In genomic region chr8:84928456-84929306, GRCm38 (mm10) we compare ENCODE assay signal across 8 mouse cellular contexts. TPM values are rescaled to one million over a fixed set of nuclear protein-coding genes. Genes with fewer than 3 reads are reported as not detected.
DNase-seq lines count a peak whose midpoint lies in the region; ATAC-seq lines count a peak whose summit lies in the region.

No protein-coding gene starts in this region.

- H3K27me3 ChIP-seq in forebrain, embryonic 11.5 days (ENCODE audit: control insufficient read depth, insufficient read depth, low read length): peaks cover 7% of the 10 kb centered on the region

- H3K27ac ChIP-seq in forebrain, embryonic 11.5 days (ENCODE audit: low read depth, low read length): no peak overlapping the region; the same call in 1 of the 2 replicates

- H3K4me3 ChIP-seq in forebrain, embryonic 11.5 days (ENCODE audit: low read depth, low read length): peak overlapping the region; percentile 39

- peak overlapping the region; percentile 52 for H3K9ac ChIP-seq in forebrain, embryonic 11.5 days (ENCODE audit: low read length)

- DNase-seq in adrenal gland, adult 18-20 months (ENCODE audit: low spot score in 2 of 2): peak; percentile 67 to 70
- DNase-seq in adrenal gland, adult 8-10 months: no peak
- peak; percentile 88 for DNase-seq in brain, adult 2 months (ENCODE audit: low read depth, low spot score)
- DNase-seq in forebrain, embryonic 11.5 days (ENCODE audit: low spot score): peak; percentile 90
- peak; percentile 78 to 85 for DNase-seq in layer of hippocampus, postnatal 10 days (ENCODE audit: low spot score in 2 of 2)
- DNase-seq in lung, postnatal 36 days: peak; percentile 80
- peak; percentile 62 for DNase-seq in right cerebral cortex, postnatal 25 days

- H3K36me3 ChIP-seq in forebrain, embryonic 11.5 days (ENCODE audit: control insufficient read depth, insufficient read depth, low read length): no peaks in the 10 kb centered on the region; the same call in 1 of the 2 replicates

- H3K4me2 ChIP-seq in forebrain, embryonic 11.5 days (ENCODE audit: low read depth, low read length, severe bottlenecking): peak overlapping the region; percentile 70

- no peaks in the 10 kb centered on the region for H3K9me3 ChIP-seq in forebrain, embryonic 11.5 days (ENCODE audit: control insufficient read depth, low read length)

- ATAC-seq in forebrain, embryonic 11.5 days (replicated peaks; ENCODE audit: low FRiP score): peak; percentile 88
- peak; percentile 69 to 77; a peak in 3 of 4 replicates for ATAC-seq in hematopoietic stem cell, adult 5-6 weeks (replicated peaks in 1 of 2; ENCODE audit: insufficient read depth in 1 of 2, low FRiP score in 2 of 2, low TSS enrichment in 1 of 2, low read depth in 1 of 2, poor library complexity in 2 of 2, severe bottlenecking in 2 of 2)

- 2% methylated on average over 46 of the region's 52 CpGs for WGBS in forebrain, embryonic 11.5 days

- peaks cover 3% of the 10 kb centered on the region; the same call in 1 of the 2 replicates for H3K4me1 ChIP-seq in forebrain, embryonic 11.5 days (replicated peaks; ENCODE audit: control insufficient read depth, insufficient read depth, low read length)

RNA-seq across cellular contexts. Expression of gene Mast1, which starts 8.5 kb away (rescaled TPM):
- total RNA-seq in adrenal gland, adult 18-20 months (2021): 1 to 10 TPM; 2.1 to 3.1 TPM
- 1 to 10 TPM; 2.1 to 9.2 (median 5.9) TPM for total RNA-seq in adrenal gland, adult 8-10 months (2022)
- 14.2 and 15.9 TPM in 2 replicates for polyA plus RNA-seq in forebrain, embryonic 11.5 days (2014; fragmentation: Nextera tagmentation; extraction: Ambion mirVana)
- total RNA-seq in hematopoietic stem cell, adult 5-6 weeks (2017): 0.10 TPM in 1 of 2 replicates, not detected in the other
- total RNA-seq in layer of hippocampus, postnatal 10 days (2021): 100 to 1,000 TPM; 162 to 169 TPM

RNA-seq across cellular contexts. Expression of gene Rtbdn, which starts 18.1 kb away (rescaled TPM):
- total RNA-seq in adrenal gland, adult 18-20 months (2021): under 1 TPM in 1 of 2 experiments, not detected in 1; 0.16 TPM
- under 1 TPM in 2 of 4 experiments, not detected in 2; 0.28 to 0.40 TPM for total RNA-seq in adrenal gland, adult 8-10 months (2022)
- 0.19 and 0.36 TPM in 2 replicates for polyA plus RNA-seq in forebrain, embryonic 11.5 days (2014; fragmentation: Nextera tagmentation; extraction: Ambion mirVana)
- not detected in 2 replicates for total RNA-seq in hematopoietic stem cell, adult 5-6 weeks (2017)
- total RNA-seq in layer of hippocampus, postnatal 10 days (2021): 1 to 10 TPM; 3.1 to 3.6 TPM

RNA-seq across cellular contexts. Expression of gene Dnase2a, which starts 20.3 kb away (rescaled TPM):
- total RNA-seq in adrenal gland, adult 18-20 months (2021): 10 to 100 TPM; 11.2 to 12.5 TPM
- 10 to 100 TPM; 12.5 to 28.7 (median 22.2) TPM for total RNA-seq in adrenal gland, adult 8-10 months (2022)
- 7.2 and 9.5 TPM in 2 replicates for polyA plus RNA-seq in forebrain, embryonic 11.5 days (2014; fragmentation: Nextera tagmentation; extraction: Ambion mirVana)
- 27.8 and 50.0 TPM in 2 replicates for total RNA-seq in hematopoietic stem cell, adult 5-6 weeks (2017)
- total RNA-seq in layer of hippocampus, postnatal 10 days (2021): 1 to 10 TPM; 4.2 to 5.2 TPM

RNA-seq across cellular contexts. Expression of gene Klf1, which starts 27.0 kb away (rescaled TPM):
- not detected for total RNA-seq in adrenal gland, adult 18-20 months (2021)
- under 1 TPM in 2 of 4 experiments, not detected in 2; 0.22 to 0.24 TPM for total RNA-seq in adrenal gland, adult 8-10 months (2022)
- 14.2 and 17.5 TPM in 2 replicates for polyA plus RNA-seq in forebrain, embryonic 11.5 days (2014; fragmentation: Nextera tagmentation; extraction: Ambion mirVana)
- total RNA-seq in hematopoietic stem cell, adult 5-6 weeks (2017): 4.1 and 30.6 TPM in 2 replicates
- total RNA-seq in layer of hippocampus, postnatal 10 days (2021): not detected

RNA-seq across cellular contexts. Expression of gene Gcdh, which starts 35.0 kb away (rescaled TPM):
- total RNA-seq in adrenal gland, adult 18-20 months (2021): 10 to 100 TPM; 52.4 to 56.5 TPM
- 10 to 100 TPM; 51.9 to 66.4 (median 60.4) TPM for total RNA-seq in adrenal gland, adult 8-10 months (2022)
- 37.8 and 39.6 TPM in 2 replicates for polyA plus RNA-seq in forebrain, embryonic 11.5 days (2014; fragmentation: Nextera tagmentation; extraction: Ambion mirVana)
- total RNA-seq in hematopoietic stem cell, adult 5-6 weeks (2017): 29.5 and 37.4 TPM in 2 replicates
- total RNA-seq in layer of hippocampus, postnatal 10 days (2021): 10 to 100 TPM; 31.5 to 33.0 TPM

Comparison
In these comparisons a context has a peak if more than half of its experiments do, and no peak if none do; other contexts are left out.
1. RNA of gene Mast1, which starts 8.5 kb away (total RNA-seq): 162 to 169 TPM in layer of hippocampus, postnatal 10 days; 2.1 to 9.2 TPM in adrenal gland, adult 8-10 months, 2.1 to 3.1 TPM in adrenal gland, adult 18-20 months and 0.10 TPM in hematopoietic stem cell, adult 5-6 weeks; every median in the first group is over 10 times any median in the second.